Mouse (Mus musculus): ENCODE results near the gene Lck. TPM values are rescaled to one million over a fixed set of nuclear protein-coding genes. Genes with fewer than 3 reads are reported as not detected.
"Not testable (repeated sequence)": the region's sequence is repeated elsewhere in the genome, so short reads cannot be mapped to it uniquely, and the experiment has no call there.

The Lck gene
- total and polyA plus RNA-seq, 3 experiments: 2.7 to 6.9 TPM; not detected in 1

GRCm38 (mm10) chr4:129555862-129556531, 17.4 kb downstream of the Lck start (continued):
- no peak for TF ChIP-seq CTCF (IDR thresholded peaks at IDR 0.05 in 2 of 3, conservative IDR thresholded peaks at IDR 0.05 in 1 of 3; ENCODE audit: control insufficient read depth in 1 of 3, insufficient read depth in 1 of 3, low read depth in 2 of 3, low read length in 3 of 3, poor library complexity in 1 of 3, severe bottlenecking in 1 of 3)
- TF ChIP-seq MYC (IDR thresholded peaks at IDR 0.05; ENCODE audit: low read depth, low read length): no peak
- no peak for TF ChIP-seq NRF1 (IDR thresholded peaks at IDR 0.05; ENCODE audit: insufficient read depth, low read depth, low read length, poor library complexity, severe bottlenecking)

GRCm38 (mm10) chr4:129555421-129555861, 18.0 kb downstream of the Lck start:
- no peak for TF ChIP-seq ZKSCAN1 (IDR thresholded peaks at IDR 0.05; ENCODE audit: low read depth, low read length)
- TF ChIP-seq RAD21 (IDR thresholded peaks at IDR 0.05; ENCODE audit: low read depth, low read length): peak; percentile 21; the same call in 1 of the 2 replicates
- TF ChIP-seq MXI1 (IDR thresholded peaks at IDR 0.05; ENCODE audit: low read depth, low read length): no peak
- TF ChIP-seq POLR2A (IDR thresholded peaks at IDR 0.05; ENCODE audit: control insufficient read depth in 1 of 2, insufficient read depth in 1 of 2, low read depth in 1 of 2, low read length in 2 of 2, poor library complexity in 1 of 2): 0 out of 4 replicates have a peak, but pooled peaks of 1 of the 2 experiments have one; percentile 22
- no peak for TF ChIP-seq E2F4 (IDR thresholded peaks at IDR 0.05; ENCODE audit: borderline replicate concordance, low read depth, low read length)
- TF ChIP-seq HCFC1 (IDR thresholded peaks at IDR 0.05; ENCODE audit: low read depth, low read length): peak; percentile 26; the same call in 1 of the 2 replicates
- no peak for TF ChIP-seq USF1 (IDR thresholded peaks at IDR 0.05; ENCODE audit: low read depth, low read length)
- TF ChIP-seq CTCF (IDR thresholded peaks at IDR 0.05 in 2 of 3, conservative IDR thresholded peaks at IDR 0.05 in 1 of 3; ENCODE audit: control insufficient read depth in 1 of 3, insufficient read depth in 1 of 3, low read depth in 2 of 3, low read length in 3 of 3, poor library complexity in 1 of 3, severe bottlenecking in 1 of 3): peak; percentile 80 to 97 (median 90)
- TF ChIP-seq UBTF (IDR thresholded peaks at IDR 0.05; ENCODE audit: borderline replicate concordance, insufficient read depth, low read depth, low read length): no peak
- TF ChIP-seq ZNF384 (IDR thresholded peaks at IDR 0.05; ENCODE audit: low read depth, low read length): 0 out of 2 replicates have a peak, but pooled peaks have one; percentile 23
- Histone ChIP-seq H3K9me3 (replicated peaks; ENCODE audit: insufficient read depth, low read length) (no peaks in the 10 kb centered on the region), H3K27me3 (ENCODE audit: control insufficient read depth in 1 of 2, insufficient read depth in 2 of 2, low read length in 2 of 2) (no peaks in the 10 kb centered on the region), H3K36me3 (ENCODE audit: control insufficient read depth in 1 of 2, insufficient read depth in 2 of 2, low read length in 2 of 2) (peaks cover 0 to 2% of the 10 kb centered on the region in 2 experiments; a peak in 2 of 4 replicates), H3K4me3 (ENCODE audit: control insufficient read depth in 1 of 2, insufficient read depth in 1 of 2, low read depth in 2 of 2, low read length in 2 of 2) (peak overlapping the region; percentile 71 to 89), H3K4me1 (ENCODE audit: control insufficient read depth in 1 of 2, insufficient read depth in 2 of 2, low read length in 2 of 2) (peaks cover 0 to 15% of the 10 kb centered on the region in 2 experiments; a peak in 2 of 4 replicates), H3K9ac (ENCODE audit: control insufficient read depth, low read depth, low read length, poor library complexity, severe bottlenecking) (peak overlapping the region; percentile 66), H3K79me2 (ENCODE audit: control insufficient read depth, insufficient read depth, low read length, poor library complexity) (peaks cover 1% of the 10 kb centered on the region; the same call in 1 of the 2 replicates), H3K27ac (ENCODE audit: control insufficient read depth, low read depth, low read length) (peak overlapping the region; percentile 41; the same call in 1 of the 2 replicates)
- peak; percentile 80 for DNase-seq (ENCODE audit: low read depth, low spot score)

- not testable (repeated sequence) for H3K36me3 ChIP-seq (ENCODE audit: control insufficient read depth in 1 of 2, insufficient read depth in 2 of 2, low read length in 2 of 2); H3K27ac ChIP-seq (ENCODE audit: control insufficient read depth, low read depth, low read length); H3K9me3 ChIP-seq (replicated peaks; ENCODE audit: insufficient read depth, low read length)
Observed at GRCm38 (mm10) chr4:129554512-129554911, 18.9 kb downstream of the Lck start.

More at GRCm38 (mm10) chr4:129554512-129554911, 18.9 kb downstream of the Lck start:
- not testable (repeated sequence) for DNase-seq (ENCODE audit: low read depth, low spot score); H3K27me3 ChIP-seq (ENCODE audit: control insufficient read depth in 1 of 2, insufficient read depth in 2 of 2, low read length in 2 of 2); H3K4me3 ChIP-seq (ENCODE audit: control insufficient read depth in 1 of 2, insufficient read depth in 1 of 2, low read depth in 2 of 2, low read length in 2 of 2); H3K9ac ChIP-seq (ENCODE audit: control insufficient read depth, low read depth, low read length, poor library complexity, severe bottlenecking); H3K79me2 ChIP-seq (ENCODE audit: control insufficient read depth, insufficient read depth, low read length, poor library complexity)
- peak; percentile 66 for TF ChIP-seq ZNF384 (IDR thresholded peaks at IDR 0.05; ENCODE audit: low read depth, low read length)
- peaks cover 0 to 15% of the 10 kb centered on the region in 2 experiments; a peak in 2 of 4 replicates for H3K4me1 ChIP-seq (ENCODE audit: control insufficient read depth in 1 of 2, insufficient read depth in 2 of 2, low read length in 2 of 2)
